Mouse (Mus musculus) stomach, postnatal 0 days (tissue): ENCODE results near the gene Tbc1d23.

Source experiments
- CTCF ChIP-seq: IDR thresholded peaks from 2 replicates; pipeline ENCODE4 v1.5.1; 2016; ENCODE audit warnings: antibody characterized with exemption, low read depth, mild to moderate bottlenecking, moderate library complexity
- EP300 ChIP-seq: optimal IDR thresholded peaks from 2 replicates; pipeline ENCODE3; 2016; ENCODE audit warnings: antibody characterized with exemption

DNA sequence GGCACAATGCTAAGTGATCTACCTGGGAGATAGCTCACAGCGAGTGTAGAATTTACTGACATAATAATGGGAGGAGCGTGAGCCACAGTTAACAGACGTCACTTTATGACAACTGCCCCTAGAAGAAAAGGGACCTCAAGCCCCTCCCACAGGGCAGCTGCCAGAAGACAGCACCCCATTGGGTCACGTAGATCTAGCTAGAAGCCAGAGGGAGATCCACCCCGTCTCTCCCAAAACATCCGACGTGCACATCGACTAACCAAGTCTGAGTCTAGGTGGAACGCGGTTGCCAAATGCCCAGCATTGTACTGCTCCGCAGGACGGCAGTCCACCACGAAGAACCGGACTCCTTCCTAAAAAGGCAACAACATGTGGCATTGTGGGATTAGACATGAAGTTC lies 40.1 kb downstream of the Tbc1d23 start:
- TF ChIP-seq CTCF (no peak), EP300 (no peak)
